Mouse (Mus musculus) heart, adult 9 months (tissue): ENCODE measurements around the gene Egfl8.

Experiments used
- DNase-seq, 2 experiments: peaks; one replicate each; pipeline ENCODE4 v3.0.0; 2022; ENCODE audit warnings: low spot score in 2 of 2

The Egfl8 gene

GRCm38 (mm10) chr17:34627943-34628643 is 12.3 kb upstream of the Egfl8 start, which contains the start of gene Ppt2:
TSS of gene Ppt2 (minus strand) at chr17:34628510.
- DNase-seq = peak in 1 of 2 experiments; percentile 54

- DNase-seq = peak; percentile 89 to 90
Measured at GRCm38 (mm10) chr17:34627093-34627942, 11.5 kb upstream of the Egfl8 start.

DNA sequence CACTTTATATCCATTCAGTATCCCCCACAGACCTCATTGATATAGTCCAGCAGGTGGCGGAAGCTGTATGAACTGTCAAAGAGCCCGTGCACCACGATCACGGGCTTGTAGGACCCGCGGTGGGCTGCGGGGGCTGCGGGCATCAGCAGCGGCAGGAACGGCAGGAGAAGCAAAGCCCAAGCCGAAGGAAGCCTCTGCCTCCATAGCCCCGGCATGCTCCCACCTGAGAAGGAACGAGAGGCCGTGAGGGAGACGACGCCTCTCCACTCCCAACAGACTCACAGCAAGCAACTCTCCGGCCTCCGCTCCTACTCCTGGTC is 11.0 kb upstream of the Egfl8 start:
- no peak for DNase-seq

DNA sequence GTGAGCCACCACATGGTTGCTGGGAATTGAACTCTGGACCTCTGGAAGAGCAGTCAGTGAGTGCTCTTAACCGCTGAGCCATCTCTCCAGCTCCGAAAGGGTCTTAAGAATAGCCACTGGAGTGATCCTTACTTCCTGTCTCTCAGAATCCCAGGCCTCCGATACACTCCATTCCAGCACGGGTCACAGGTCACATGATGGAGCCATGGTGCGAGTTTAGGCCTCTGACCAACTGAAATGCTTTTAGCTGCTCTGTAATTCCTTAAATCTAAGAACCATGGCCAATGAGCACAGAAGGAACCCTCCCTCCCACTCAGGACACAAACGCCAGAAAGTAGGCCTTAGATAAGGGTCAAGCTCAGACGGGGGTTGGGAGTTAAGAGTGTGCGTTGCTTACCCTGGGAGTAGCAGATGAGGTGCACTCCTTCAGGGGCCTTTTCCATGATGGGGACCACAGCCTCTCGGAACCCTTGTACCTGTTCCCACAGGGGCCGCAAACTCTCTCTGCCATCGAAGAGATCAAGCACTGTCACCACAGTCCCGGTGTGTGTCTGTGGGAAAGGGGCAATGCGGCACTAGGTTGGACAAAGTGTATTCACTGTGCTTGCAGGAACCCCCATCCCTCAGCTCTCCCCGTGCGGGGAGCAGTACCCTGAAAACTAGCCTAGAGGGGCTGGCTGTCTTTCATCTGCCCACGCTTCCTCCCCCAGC is 10.4 kb upstream of the Egfl8 start:
- no peak for DNase-seq

- no peak for DNase-seq
Measured at GRCm38 (mm10) chr17:34624981-34625380, 9.2 kb upstream of the Egfl8 start.

GRCm38 (mm10) chr17:34623161-34623560 is 7.4 kb upstream of the Egfl8 start:
- no peak for DNase-seq

DNA sequence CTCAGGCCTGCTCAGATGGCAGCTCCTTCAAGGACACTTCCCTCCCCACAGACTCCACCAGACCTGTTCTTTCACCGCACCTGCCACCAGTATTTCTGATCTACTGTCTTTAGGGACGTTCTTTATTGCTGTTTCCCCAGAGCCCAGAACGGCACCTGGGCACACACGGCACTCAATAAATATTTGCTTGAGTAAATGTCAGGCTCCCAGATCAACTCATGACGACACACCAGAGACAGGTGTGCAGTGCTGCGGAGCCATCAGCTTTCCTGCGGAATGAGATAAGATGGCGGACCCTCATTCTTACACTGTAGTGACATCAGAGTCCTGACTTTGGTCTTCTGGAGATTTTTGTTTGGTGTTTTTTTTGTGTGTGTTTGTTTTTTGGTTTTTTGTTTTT is 5.2 kb upstream of the Egfl8 start:
- no peak for DNase-seq

- peak in 1 of 2 experiments; percentile 64 for DNase-seq
Measured at GRCm38 (mm10) chr17:34618999-34619398, 3.2 kb upstream of the Egfl8 start.

GRCm38 (mm10) chr17:34613830-34614229 is 1.9 kb downstream of the Egfl8 start:
- no peak for DNase-seq

- DNase-seq = no peak
Measured at GRCm38 (mm10) chr17:34613054-34613645, 2.6 kb downstream of the Egfl8 start.

DNA sequence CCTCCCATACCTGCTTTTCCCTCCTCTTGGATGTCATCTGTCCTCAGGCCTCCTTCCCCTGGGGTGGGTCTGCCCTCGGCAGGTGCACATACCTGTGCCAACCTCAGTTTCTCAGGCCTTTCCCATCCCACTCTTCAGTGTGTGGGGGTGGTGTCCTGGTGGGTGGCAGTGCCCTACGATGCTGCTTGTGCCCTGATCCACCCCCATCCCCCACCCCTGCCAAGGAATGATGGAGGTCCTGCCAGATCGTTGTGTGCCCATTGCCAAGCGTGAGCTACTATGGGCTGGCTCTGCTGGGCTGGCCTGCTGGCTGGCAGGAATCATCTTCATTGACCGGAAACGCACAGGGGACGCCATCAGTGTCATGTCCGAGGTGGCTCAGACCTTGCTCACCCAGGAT is 4.7 kb downstream of the Egfl8 start:
- DNase-seq = no peak

GRCm38 (mm10) chr17:34607997-34608396 is 7.8 kb downstream of the Egfl8 start:
- no peak for DNase-seq

- DNase-seq = no peak
Measured at GRCm38 (mm10) chr17:34606186-34607039, 9.4 kb downstream of the Egfl8 start.

GRCm38 (mm10) chr17:34605609-34606008 is 10.2 kb downstream of the Egfl8 start:
- peak; percentile 97 for DNase-seq

DNA sequence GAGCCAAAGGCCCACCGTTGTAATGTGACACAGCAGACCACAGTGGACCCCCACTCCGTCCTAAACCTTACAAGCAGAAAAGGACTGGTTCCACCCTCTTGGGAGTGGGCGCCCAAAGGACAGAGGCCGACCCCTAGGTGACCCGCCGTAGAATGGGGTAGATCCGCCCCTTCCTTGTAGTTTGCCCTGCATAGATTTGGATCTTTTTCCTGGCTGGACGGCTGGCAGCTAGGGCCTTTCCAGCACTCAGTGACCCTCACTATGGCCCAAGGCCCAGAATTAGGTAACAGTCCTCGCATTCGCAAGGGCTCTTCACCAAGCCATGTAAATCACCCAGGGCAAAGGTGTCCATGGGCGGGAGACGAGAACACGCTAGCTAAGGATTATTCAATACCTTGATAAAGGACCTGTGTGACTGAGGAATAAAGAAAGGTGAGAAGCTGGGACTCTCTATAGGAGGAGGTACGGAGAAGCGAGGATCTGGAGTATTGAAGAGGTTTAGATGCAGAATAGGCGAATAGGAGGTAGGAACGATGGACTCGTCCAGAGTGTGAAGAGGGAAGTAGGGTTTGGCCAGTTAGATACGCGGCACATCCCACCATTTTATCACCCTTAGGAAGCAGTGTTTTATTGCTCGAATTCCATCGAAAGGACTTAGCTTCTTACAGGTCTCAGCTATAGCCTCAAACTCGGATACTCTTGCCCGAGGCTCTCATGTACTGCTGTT is 11.1 kb downstream of the Egfl8 start:
- no peak for DNase-seq

DNA sequence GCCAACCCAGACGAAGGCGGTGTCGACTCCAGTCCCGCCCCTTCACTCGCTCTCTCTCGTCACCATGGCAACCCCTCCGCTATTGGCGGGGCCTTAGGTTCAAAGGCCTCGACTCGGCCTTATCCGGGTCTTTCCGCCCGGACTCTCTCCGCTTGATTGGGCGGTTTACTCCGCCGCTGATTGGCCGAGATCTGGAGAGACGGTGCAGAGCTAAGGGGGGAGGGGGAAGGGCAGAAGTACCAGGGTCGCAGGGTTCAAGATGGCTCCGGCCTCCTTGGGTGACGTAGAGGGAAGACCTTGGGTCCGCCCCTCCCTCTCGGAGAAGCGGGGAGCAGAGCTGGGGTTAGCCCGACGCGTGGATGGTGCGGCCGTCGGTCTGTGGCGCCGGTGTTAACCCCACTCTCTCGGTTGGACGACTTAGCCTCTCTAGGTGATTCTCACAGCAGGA is 11.7 kb downstream of the Egfl8 start, which contains the start of gene Agpat1:
Gene Agpat1, plus strand, starts transcription at position 202 of the 448 bp plus-strand sequence.
- DNase-seq = peak; percentile 99

- DNase-seq = peak; percentile 100
Measured at GRCm38 (mm10) chr17:34603375-34604060, 12.3 kb downstream of the Egfl8 start, which contains the start of gene Rnf5. TSS of gene Rnf5 (minus strand) at chr17:34603690.

GRCm38 (mm10) chr17:34601796-34602195 is 14.0 kb downstream of the Egfl8 start:
- no peak for DNase-seq

DNA sequence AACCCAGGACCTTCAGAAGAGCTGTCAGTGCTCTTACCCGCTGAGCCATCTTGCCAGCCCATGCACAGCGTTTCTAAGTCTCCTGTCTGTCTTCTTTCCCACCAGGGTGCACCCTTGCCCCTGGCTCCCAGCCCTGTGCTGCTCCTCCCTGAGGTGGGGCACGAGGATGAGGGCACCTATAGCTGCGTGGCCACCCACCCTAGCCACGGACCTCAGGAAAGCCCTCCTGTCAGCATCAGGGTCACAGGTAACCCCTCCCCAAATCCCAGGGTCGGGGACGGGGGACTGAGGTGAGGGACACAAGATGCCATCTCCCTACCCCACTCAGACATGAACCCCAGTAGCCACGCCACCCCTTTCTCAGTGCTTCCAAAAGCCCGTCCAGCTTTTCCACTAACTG is 15.9 kb downstream of the Egfl8 start:
- no peak for DNase-seq
